Mouse (Mus musculus): ENCODE measurements at regions not wholly inside any gene's neighbourhood (a gene's known extent, or its start where the extent isn't known, plus 50 kb on each side); places are given as distances from the start of the nearest gene placed in this dataset.

- no peak for DNase-seq (ENCODE audit: extremely low spot score in 1 of 2, low spot score in 1 of 2)
Measured at GRCm38 (mm10) chr16:7895786-7896185, 529.1 kb downstream of the Tmem114 start.

DNA sequence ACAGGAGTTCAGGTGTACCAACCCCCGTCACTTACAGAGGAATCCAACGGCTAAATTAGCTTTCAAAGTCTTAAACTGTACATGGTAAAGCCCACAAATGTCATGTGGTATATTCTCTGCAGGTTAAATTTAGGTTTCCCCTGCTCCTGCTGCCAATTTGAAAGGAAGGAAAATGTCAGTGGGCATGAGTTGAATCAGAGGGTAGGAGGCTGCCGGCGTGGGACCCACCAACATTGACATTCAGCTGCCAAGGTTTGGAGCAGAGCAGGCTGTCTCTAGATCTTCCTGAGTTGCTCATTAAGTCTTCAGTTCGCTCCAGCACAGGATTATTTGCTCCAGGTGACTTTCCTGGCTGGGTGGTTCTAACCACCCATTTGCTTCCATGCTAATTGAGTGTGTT is 532.1 kb downstream of the Tmem114 start:
- DNase-seq (ENCODE audit: extremely low spot score in 1 of 2, low spot score in 1 of 2) = peak; percentile 13 to 45

- DNase-seq (ENCODE audit: extremely low spot score in 1 of 2, low spot score in 1 of 2) = no peak
Measured at GRCm38 (mm10) chr16:7863406-7863805, 561.5 kb downstream of the Tmem114 start.

DNA sequence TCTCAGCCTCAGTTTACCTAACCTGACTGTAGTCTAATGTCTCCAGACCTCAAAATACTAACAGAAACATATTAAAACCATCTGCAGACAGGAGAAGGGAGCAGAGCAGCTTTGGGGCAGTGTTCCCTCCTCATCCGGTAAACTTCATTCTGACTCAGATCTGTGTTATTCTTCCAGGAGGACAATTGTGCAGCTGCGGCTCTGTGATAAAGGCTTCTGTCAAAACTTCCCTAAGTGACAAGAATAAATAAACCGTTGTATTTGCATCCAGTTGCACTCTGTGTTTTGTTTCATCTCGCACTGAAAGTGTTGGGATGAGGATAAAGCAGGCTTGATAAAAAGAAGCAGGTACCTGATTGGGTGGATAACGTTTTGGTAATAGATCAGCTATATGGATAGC is 585.8 kb downstream of the Tmem114 start:
- DNase-seq (ENCODE audit: extremely low spot score in 1 of 2, low spot score in 1 of 2) = peak in 1 of 2 experiments; percentile 4

DNA sequence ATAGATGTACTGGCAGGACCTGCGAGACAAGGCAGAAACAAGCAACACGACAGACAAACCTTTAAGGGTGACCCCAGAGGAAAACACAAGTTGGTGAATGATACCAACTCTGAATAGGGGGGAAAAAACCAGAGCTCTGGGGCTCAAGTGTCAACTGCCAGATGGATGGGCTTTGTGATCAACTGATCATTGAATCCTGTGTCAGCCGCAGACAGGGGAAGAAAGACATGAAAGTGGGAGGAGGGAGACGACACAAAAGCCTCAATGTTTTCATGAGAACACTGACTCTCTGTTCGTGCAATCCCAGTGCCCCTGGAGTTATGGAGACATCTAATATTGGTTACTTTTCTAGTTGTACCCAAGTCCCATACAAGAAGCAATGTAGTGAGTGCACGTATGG is 593.8 kb downstream of the Tmem114 start:
- peak in 1 of 2 experiments; percentile 7 for DNase-seq (ENCODE audit: extremely low spot score in 1 of 2, low spot score in 1 of 2)

GRCm38 (mm10) chr16:7829939-7830650 is 594.8 kb downstream of the Tmem114 start:
- DNase-seq (ENCODE audit: extremely low spot score in 1 of 2, low spot score in 1 of 2) = no peak

GRCm38 (mm10) chr16:7801161-7801560 is 623.8 kb downstream of the Tmem114 start:
- no peak for DNase-seq (ENCODE audit: extremely low spot score in 1 of 2, low spot score in 1 of 2)

DNA sequence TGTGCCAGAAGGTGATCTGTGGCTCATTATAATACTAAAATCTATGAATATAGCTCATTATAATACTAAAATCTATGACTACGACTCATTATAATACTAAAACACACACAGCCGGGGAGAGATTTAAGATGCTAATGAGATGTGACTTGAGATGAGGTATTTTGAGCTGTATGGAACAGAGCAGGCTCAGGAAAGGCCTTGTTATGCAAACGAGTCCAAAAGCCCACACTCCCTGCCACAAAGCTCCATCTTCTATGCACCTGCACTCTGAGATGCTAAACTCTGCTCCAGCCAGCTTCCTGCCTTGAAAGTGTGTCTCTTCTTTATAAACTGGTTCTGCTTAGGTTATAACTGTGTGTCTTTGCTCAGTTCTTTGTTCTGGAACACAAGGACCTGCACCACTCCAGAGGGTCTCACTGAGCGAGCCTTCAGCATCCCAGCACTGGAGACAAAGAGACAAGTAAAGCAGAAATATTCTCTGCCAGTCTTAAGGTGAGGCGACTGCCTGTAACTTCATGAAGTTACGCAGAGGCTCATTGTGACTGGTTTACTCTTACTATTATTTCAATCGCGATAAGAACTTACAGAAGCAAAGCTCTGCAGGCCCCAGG is 627.7 kb downstream of the Tmem114 start:
- DNase-seq (ENCODE audit: extremely low spot score in 1 of 2, low spot score in 1 of 2) = no peak

GRCm38 (mm10) chr16:7795561-7795960 is 629.4 kb downstream of the Tmem114 start:
- no peak for DNase-seq (ENCODE audit: extremely low spot score in 1 of 2, low spot score in 1 of 2)

GRCm38 (mm10) chr16:7792521-7792920 is 632.4 kb downstream of the Tmem114 start:
- DNase-seq (ENCODE audit: extremely low spot score in 1 of 2, low spot score in 1 of 2) = no peak

DNA sequence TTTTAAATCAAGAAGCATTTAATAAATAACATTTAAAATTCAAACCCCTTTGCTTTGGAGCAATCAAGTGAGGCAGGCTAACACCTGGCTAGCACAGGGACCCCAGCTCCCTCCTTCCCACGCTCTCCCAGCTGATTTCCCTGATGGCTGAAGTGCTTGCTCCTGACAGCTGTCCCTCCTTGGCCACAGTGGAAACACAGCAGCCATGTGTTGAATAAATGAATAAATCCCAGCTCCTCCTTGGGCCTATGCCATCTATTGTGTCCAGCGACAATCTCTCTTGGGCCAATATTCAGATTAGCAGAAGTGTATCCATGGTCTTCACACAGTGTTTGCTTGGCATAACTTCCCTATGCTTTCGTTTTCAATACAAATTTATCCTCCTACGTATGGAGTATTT is 634.7 kb downstream of the Tmem114 start:
- DNase-seq (ENCODE audit: extremely low spot score in 1 of 2, low spot score in 1 of 2) = peak in 1 of 2 experiments; percentile 24

DNA sequence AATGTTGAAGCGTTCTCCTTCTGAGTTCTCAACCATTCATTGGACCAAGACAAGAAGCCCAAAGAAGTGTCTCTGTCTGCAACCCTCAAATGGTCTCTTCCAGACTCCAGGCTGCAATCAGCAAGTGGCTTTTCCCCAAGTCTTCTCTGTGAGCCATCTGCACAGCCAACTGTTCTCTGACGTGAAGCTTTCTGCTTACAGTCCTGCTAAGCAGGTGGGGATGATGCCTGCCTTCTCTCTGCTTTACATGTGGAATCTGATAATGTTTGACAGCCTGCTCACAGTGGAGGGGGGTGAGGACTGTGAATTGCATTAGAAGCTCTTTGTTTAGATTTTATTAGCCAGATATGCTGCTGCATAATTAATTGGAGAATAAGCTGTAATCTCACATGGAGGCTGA is 636.7 kb downstream of the Tmem114 start:
- DNase-seq (ENCODE audit: extremely low spot score in 1 of 2, low spot score in 1 of 2) = peak; percentile 7 to 32

GRCm38 (mm10) chr16:7781506-7781905 is 643.4 kb downstream of the Tmem114 start:
- no peak for DNase-seq (ENCODE audit: extremely low spot score in 1 of 2, low spot score in 1 of 2)

DNA sequence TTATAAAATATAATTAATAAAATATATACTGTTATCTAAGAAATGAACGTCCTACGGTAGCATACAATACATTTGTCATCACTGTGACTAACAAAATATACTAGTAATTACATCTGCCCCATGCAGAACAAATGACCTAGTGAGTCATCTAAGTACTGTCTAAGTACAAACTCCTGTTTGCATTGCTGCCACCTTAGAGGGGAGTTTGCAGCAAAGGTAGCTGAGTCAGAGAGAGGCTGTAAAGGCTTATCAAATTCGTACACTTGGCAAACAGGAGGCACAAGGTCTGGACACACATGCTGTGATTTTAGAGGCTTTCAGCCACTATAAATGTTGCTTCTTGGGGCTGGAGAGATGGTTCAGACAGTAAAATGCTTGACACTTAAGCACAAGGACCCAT is 649.3 kb downstream of the Tmem114 start:
- DNase-seq (ENCODE audit: extremely low spot score in 1 of 2, low spot score in 1 of 2) = no peak

- DNase-seq (ENCODE audit: extremely low spot score in 1 of 2, low spot score in 1 of 2) = no peak
Measured at GRCm38 (mm10) chr16:7768433-7768832, 656.5 kb downstream of the Tmem114 start.

- DNase-seq (ENCODE audit: extremely low spot score in 1 of 2, low spot score in 1 of 2) = no peak
Measured at GRCm38 (mm10) chr16:7767691-7768090, 657.2 kb downstream of the Tmem114 start.

DNA sequence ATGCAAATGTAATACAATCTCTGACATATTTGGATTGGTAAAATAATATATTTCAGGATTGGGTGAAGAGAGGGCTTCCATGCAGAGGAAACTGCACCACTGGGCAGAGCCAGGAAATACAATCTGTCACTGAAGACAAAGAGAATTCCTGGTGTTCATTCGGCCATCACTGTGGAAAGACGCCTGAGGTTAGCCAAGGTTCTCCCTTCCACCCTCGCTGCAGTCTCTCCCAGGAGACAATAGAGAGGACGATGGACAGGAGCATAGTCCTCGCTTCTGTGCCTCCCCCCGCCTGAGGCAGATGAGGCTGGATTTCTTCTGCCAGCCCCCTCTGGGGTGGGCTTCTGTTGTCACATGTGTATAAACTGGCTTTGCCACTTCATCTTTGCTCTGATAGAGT is 660.6 kb downstream of the Tmem114 start:
- no peak for DNase-seq (ENCODE audit: extremely low spot score in 1 of 2, low spot score in 1 of 2)

- DNase-seq (ENCODE audit: extremely low spot score in 1 of 2, low spot score in 1 of 2) = no peak
Measured at GRCm38 (mm10) chr16:7728186-7728585, 696.8 kb downstream of the Tmem114 start.

DNA sequence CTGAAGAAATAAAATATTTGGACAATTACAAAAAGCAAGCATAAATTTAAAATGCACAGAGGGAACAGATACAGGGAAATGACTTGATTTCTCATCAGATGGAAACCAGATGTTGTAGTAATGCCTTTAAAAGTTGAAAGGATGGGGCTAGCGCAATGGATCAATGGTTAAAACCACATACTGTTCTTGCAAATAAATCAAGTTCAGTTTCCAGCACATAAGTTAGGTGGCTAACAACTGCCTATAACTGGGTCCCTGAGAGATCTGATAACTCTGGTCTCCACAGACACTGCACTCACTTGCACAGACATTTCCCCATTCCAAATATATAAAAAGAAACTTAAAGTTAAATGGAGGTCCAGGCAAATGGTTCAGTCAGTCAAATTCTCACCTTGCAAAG is 699.7 kb downstream of the Tmem114 start:
- no peak for DNase-seq (ENCODE audit: extremely low spot score in 1 of 2, low spot score in 1 of 2)

- no peak for DNase-seq (ENCODE audit: extremely low spot score in 1 of 2, low spot score in 1 of 2)
Measured at GRCm38 (mm10) chr16:7701471-7701870, 723.5 kb downstream of the Tmem114 start.

- DNase-seq (ENCODE audit: extremely low spot score in 1 of 2, low spot score in 1 of 2) = peak in 1 of 2 experiments; percentile 4
Measured at GRCm38 (mm10) chr16:7685484-7685883, 739.5 kb downstream of the Tmem114 start.

DNA sequence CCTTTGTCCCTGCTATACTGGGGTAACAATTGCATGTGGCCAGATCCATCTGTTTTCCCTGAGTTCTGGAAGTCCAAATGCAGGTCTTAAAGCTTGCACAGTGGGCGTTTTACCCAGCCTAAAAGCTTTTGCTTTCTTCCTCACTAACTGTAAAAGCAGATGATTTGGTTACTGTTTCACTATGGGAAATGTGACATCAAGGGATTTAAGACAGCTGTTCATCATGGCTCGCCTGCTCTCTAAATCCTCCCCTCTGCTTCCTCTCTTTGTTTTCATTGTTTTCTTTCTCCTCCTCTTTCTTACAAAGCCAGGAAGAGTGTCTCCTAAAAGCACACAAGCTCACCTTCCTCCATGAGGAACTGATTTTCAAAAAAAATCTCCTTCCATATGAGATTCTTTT is 758.8 kb downstream of the Tmem114 start:
- DNase-seq (ENCODE audit: extremely low spot score in 1 of 2, low spot score in 1 of 2) = no peak
